Mouse (Mus musculus): ENCODE results near the gene Rnf152.

- TF ChIP-seq CTCF (IDR thresholded peaks at IDR 0.05; ENCODE audit: low read depth, low read length) (no peak), POLR2A (IDR thresholded peaks at IDR 0.05; ENCODE audit: borderline replicate concordance, low read depth, low read length) (no peak)
These were observed 107.3 kb downstream of the Rnf152 start for GRCm38 (mm10) chr1:105249190-105249589.
